Mouse (Mus musculus): ENCODE measurements around the gene Adck1.

- TF ChIP-seq CTCF (IDR thresholded peaks at IDR 0.05; ENCODE audit: low read depth): no peak
- TF ChIP-seq EP300 (IDR thresholded peaks at IDR 0.05; ENCODE audit: low read depth): no peak
These were observed 59.7 kb downstream of the Adck1 start for GRCm38 (mm10) chr12:88419912-88420621.
